Mouse (Mus musculus) G1E (cell line): ENCODE data around the gene Gm29776. TPM values are rescaled to one million over a fixed set of nuclear protein-coding genes. Genes with fewer than 3 reads are reported as not detected.

Experiments used
- ATAC-seq: 2 replicates; pipeline ENCODE4 v1.8.0; 2016; ENCODE audit warnings: mild to moderate bottlenecking; ENCODE audit not compliant: insufficient number of reproducible peaks, poor library complexity, low FRiP score, severe bottlenecking; ENCODE audit errors: extremely low read depth
- DNase-seq: peaks from one replicate; pipeline ENCODE4 v3.0.0; 2012; ENCODE audit warnings: low spot score
- H3K27me3 ChIP-seq: 2 replicates; pipeline ENCODE4 v1.6.1; 2012; ENCODE audit warnings: mild to moderate bottlenecking, low read length, inconsistent platforms; ENCODE audit not compliant: insufficient read depth
- H3K36me3 ChIP-seq: replicated peaks from 2 replicates; pipeline ENCODE3; 2012; ENCODE audit warnings: mild to moderate bottlenecking, inconsistent platforms
- H3K4me1 ChIP-seq: 2 replicates; pipeline ENCODE4 v1.6.1; 2012; ENCODE audit warnings: low read depth, low read length, inconsistent platforms, mixed read lengths; ENCODE audit not compliant: insufficient read depth
- H3K4me3 ChIP-seq: 2 replicates; pipeline ENCODE4 v1.5.1; 2012; ENCODE audit warnings: low read depth, mild to moderate bottlenecking, inconsistent platforms, low read length, moderate library complexity, mixed read lengths
- H3K9me3 ChIP-seq: replicated peaks from 2 replicates; pipeline ENCODE4 v1.6.1; 2012; ENCODE audit warnings: inconsistent platforms
- CTCF ChIP-seq: IDR thresholded peaks from 2 replicates; pipeline ENCODE4 v1.5.1; 2012; ENCODE audit warnings: low read depth, low read length, inconsistent platforms, mixed read lengths
- GATA1 ChIP-seq: IDR thresholded peaks from 2 replicates; pipeline ENCODE4 v1.6.1; 2012; ENCODE audit warnings: borderline replicate concordance, low read length, inconsistent platforms, mixed read lengths
- GATA2 ChIP-seq: IDR thresholded peaks from 2 replicates; pipeline ENCODE4 v1.6.1; 2012; ENCODE audit warnings: low read depth, low read length, inconsistent platforms, borderline replicate concordance
- POLR2AphosphoS5 ChIP-seq: IDR thresholded peaks from 2 replicates; pipeline ENCODE4 v1.6.1; 2012; ENCODE audit warnings: low read depth, low read length, inconsistent platforms; ENCODE audit not compliant: insufficient replicate concordance
- TAL1 ChIP-seq: conservative IDR thresholded peaks from 2 replicates; pipeline ENCODE4 v1.6.1; 2012; ENCODE audit warnings: low read depth, low read length, inconsistent platforms, mixed read lengths
- polyA plus RNA-seq: library from polyadenylated mRNA; stranded (reverse); fragments of >175 nt; gene quantifications from 2 replicates; pipeline ENCODE4 v1.2.3, GENCODE M21; 2012
- total RNA-seq, 2 experiments: library from RNA; stranded (forward) in 1 of 2; stranded (reverse) in 1 of 2; fragments of 200-1000 nt in 1 of 2; fragments of >200 nt in 1 of 2; fragmentation: Nextera tagmentation in 1 of 2; gene quantifications; 2 replicates each; pipeline ENCODE4 v1.2.3; 2014 to 2017

Gm29776 gene
- total and polyA plus RNA-seq, 3 experiments: 0.11 TPM; not detected in 2

DNA sequence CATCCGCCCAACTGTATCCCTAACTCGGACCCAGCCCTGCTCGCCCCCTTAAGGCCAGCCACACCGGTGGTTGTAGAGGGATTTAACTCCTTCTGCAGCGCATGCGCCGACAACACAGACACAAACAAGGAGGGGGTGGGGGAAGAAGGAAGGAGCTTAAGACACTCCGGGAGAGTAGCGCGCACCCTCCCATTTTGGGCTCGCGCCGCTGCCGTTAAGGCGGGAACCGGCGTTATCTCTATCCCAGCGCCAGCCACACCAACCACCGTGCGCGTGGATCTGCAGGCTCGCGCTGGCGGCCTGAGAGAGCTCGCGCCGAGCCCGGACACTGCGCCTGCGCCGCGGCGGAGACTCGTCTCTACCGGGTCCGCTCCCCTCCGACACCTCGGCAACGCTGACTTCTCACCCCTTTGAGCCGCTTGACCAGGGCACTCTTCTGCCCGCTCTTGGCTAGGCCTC is 12.5 kb downstream of the Gm29776 start, which contains the start of gene 1700123O20Rik:
1700123O20Rik (plus strand) TSS at position 154 of the 459 bp plus-strand sequence.
- ATAC-seq (peak; percentile 24), DNase-seq (peak; percentile 75)
- Histone ChIP-seq H3K27me3 (no peaks in the 10 kb centered on the region), H3K9me3 (no peaks in the 10 kb centered on the region), H3K4me3 (peak within 1 kb of the TSS; percentile 97), H3K36me3 (peaks cover 57% of the 10 kb centered on the region), H3K4me1 (peaks cover 40% of the 10 kb centered on the region)
- TF ChIP-seq TAL1 (no peak), CTCF (no peak), GATA1 (no peak), POLR2AphosphoS5 (no peak), GATA2 (no peak)

DNA sequence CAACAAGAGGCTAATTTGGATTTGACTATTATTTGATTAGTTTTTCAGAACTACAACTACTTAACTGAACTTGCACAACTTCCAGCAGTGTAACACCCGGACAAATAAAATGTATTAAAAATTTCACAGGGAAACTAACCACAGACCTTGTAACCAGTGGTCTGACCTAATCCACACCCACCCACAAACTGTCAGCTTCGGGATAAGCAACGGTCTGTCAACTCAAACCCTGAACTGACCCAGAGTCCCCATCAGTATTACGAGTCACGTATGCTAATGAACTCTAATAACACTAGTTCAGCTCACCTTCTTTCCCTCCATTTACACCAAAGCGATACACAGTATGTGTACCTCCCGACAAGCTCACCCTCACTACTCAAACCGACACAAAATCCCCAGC is 13.2 kb downstream of the Gm29776 start:
- H3K27me3 ChIP-seq: no peaks in the 10 kb centered on the region
- ATAC-seq (no peak), DNase-seq (peak; percentile 14)
- peaks cover 40% of the 10 kb centered on the region for H3K4me1 ChIP-seq
- TF ChIP-seq GATA2: no peak
- no peak for TF ChIP-seq TAL1
- no peak for TF ChIP-seq POLR2AphosphoS5
- no peak for TF ChIP-seq GATA1
- no peak for TF ChIP-seq CTCF
- H3K4me3 ChIP-seq: peak overlapping the region; percentile 97
- H3K9me3 ChIP-seq: no peaks in the 10 kb centered on the region
- H3K36me3 ChIP-seq: peaks cover 55% of the 10 kb centered on the region

DNA sequence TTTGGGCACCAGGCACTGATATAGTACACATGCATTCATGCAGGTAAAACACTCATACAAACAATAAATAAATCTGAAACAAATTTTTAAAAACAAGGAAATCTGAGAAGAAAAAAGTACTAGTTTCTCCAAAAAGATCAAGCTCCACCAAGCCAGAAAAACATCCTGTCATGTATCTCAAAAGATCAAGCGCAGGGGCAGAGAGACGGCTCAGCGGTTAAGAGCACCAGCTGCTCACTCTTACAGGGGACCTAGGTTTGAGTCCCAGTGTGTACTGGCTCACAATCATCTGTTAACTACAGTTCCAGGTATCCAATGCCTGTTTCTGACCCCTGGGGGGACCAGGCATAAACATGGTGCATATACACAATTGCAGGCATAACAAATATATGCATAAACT is 16.2 kb downstream of the Gm29776 start:
- Histone ChIP-seq H3K27me3 (no peaks in the 10 kb centered on the region), H3K36me3 (peaks cover 58% of the 10 kb centered on the region), H3K9me3 (no peaks in the 10 kb centered on the region), H3K4me1 (peaks cover 24% of the 10 kb centered on the region), H3K4me3 (no peak overlapping the region)
- DNase-seq (no peak), ATAC-seq (no peak)
- no peak for TF ChIP-seq GATA2
- no peak for TF ChIP-seq CTCF
- TF ChIP-seq POLR2AphosphoS5: no peak
- TF ChIP-seq GATA1: no peak
- no peak for TF ChIP-seq TAL1

DNA sequence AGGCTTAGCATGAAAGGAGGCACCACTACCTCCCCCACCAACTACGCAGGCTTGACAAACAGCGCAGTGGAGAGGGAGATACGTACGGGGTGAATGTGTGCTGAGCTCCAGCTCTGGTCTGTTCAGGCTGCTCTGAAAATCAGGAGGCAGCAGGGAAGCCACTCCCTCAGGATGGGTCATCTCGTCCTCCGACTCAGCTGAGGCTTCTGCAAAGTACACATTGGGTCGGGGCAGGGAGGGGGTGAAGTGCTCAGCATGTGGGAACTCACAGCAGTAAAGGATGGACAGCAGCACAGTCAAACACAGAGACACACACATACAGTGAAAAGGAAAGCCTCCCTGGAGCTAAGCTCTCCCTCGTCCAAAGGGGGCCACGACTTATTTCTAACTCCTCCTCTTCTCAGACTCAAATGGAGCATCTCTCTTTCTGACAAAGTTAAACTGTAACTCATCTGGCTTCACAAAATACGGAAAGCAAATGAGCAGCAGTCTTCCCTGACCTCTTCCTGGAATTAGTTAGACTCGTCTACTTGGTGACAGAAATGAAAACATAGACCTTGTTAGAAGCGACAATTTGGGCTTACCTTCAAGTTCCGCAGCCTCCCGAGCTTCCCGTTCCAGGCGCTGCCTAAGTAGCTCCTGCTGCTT is 19.9 kb downstream of the Gm29776 start:
- ATAC-seq: no peak
- DNase-seq: no peak
- H3K27me3 ChIP-seq: no peaks in the 10 kb centered on the region
- peaks cover 40% of the 10 kb centered on the region for H3K4me1 ChIP-seq
- H3K9me3 ChIP-seq: no peaks in the 10 kb centered on the region
- peaks cover 86% of the 10 kb centered on the region for H3K36me3 ChIP-seq
- no peak for TF ChIP-seq POLR2AphosphoS5
- no peak for TF ChIP-seq GATA2
- TF ChIP-seq GATA1: no peak
- no peak for TF ChIP-seq TAL1
- TF ChIP-seq CTCF: no peak
- H3K4me3 ChIP-seq: no peak overlapping the region

DNA sequence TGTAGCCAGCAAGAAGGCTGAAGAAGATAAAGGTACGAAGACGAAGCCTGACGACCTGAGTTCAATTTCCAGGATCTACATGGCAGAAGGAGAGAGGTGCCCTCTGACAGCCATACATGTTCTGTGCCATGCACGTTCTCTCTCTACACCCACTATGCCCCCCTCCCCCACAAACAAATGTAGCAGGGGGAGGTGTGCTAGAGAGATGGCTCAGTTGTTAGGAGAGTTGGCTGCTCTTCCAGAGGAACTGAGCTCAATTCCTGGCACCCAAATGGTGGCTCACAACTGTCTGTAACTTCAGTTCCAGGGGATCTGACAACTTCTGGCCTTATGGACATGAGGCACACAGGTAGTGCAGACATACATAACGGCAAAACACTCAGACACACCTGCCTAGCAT is 22.3 kb downstream of the Gm29776 start:
- Histone ChIP-seq H3K4me1 (peaks cover 31% of the 10 kb centered on the region), H3K4me3 (no peak overlapping the region), H3K9me3 (no peaks in the 10 kb centered on the region), H3K36me3 (peaks cover 86% of the 10 kb centered on the region), H3K27me3 (no peaks in the 10 kb centered on the region)
- ATAC-seq (no peak), DNase-seq (no peak)
- TF ChIP-seq POLR2AphosphoS5 (no peak), GATA2 (no peak), GATA1 (no peak), TAL1 (no peak), CTCF (no peak)

DNA sequence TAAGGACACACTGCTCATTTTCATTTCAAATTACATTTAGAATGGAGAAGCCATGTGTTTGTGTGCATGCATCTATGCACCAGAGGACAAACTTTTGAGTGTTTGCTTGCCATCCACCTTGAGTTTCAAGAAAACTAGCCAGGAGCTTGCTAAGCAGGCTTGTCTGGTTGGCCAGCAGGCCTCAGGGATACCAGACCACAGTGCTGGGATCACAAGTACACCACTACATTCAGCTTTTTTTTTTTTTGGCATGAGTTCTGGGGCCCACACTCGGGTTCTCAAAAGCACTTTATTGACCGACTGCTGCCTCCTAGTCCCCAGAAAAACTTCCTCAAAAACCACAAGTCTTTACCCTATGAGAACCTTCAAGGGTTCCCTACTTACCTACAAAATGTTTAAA is 24.3 kb downstream of the Gm29776 start:
- no peak for ATAC-seq
- no peak for TF ChIP-seq POLR2AphosphoS5
- TF ChIP-seq TAL1: no peak
- no peak for TF ChIP-seq GATA2
- no peak for TF ChIP-seq GATA1
- no peak for TF ChIP-seq CTCF
- no peaks in the 10 kb centered on the region for H3K27me3 ChIP-seq
- peaks cover 88% of the 10 kb centered on the region for H3K36me3 ChIP-seq
- H3K4me3 ChIP-seq: no peak overlapping the region
- H3K9me3 ChIP-seq: no peaks in the 10 kb centered on the region
- peaks cover 31% of the 10 kb centered on the region for H3K4me1 ChIP-seq
- no peak for DNase-seq
